Mouse (Mus musculus): ENCODE measurements around the gene Adprm. TPM values are rescaled to one million over a fixed set of nuclear protein-coding genes. Genes with fewer than 3 reads are reported as not detected.
"Not testable (repeated sequence)": the region's sequence is repeated elsewhere in the genome, so short reads cannot be mapped to it uniquely, and the experiment has no call there.

The Adprm gene
- polyA plus RNA-seq, 1 experiment from 2014 or later: 40.5 TPM

- H3K27ac ChIP-seq (ENCODE audit: low read depth, low read length); H3K27me3 ChIP-seq (ENCODE audit: control insufficient read depth, insufficient read depth, low read length); H3K4me2 ChIP-seq; H3K4me3 ChIP-seq (ENCODE audit: low read depth, low read length); H3K9me3 ChIP-seq (ENCODE audit: control insufficient read depth, low read length); H3K9ac ChIP-seq (ENCODE audit: low read length); ATAC-seq (ENCODE audit: low FRiP score); H3K36me3 ChIP-seq (ENCODE audit: control insufficient read depth, insufficient read depth, low read length); H3K4me1 ChIP-seq (ENCODE audit: control insufficient read depth, insufficient read depth, low read length): not testable (repeated sequence)
- WGBS: 89% methylated on average over 12 of the region's 12 CpGs
- DNase-seq (ENCODE audit: low spot score, missing footprints): peak; percentile 69
These were observed 40.0 kb upstream of the Adprm start for GRCm38 (mm10) chr11:67092354-67092753.

- Histone ChIP-seq H3K4me2 (no peak overlapping the region), H3K27me3 (ENCODE audit: control insufficient read depth, insufficient read depth, low read length) (peaks cover 14% of the 10 kb centered on the region), H3K4me1 (ENCODE audit: control insufficient read depth, insufficient read depth, low read length) (no peaks in the 10 kb centered on the region), H3K4me3 (ENCODE audit: low read depth, low read length) (no peak overlapping the region), H3K9me3 (ENCODE audit: control insufficient read depth, low read length) (no peaks in the 10 kb centered on the region), H3K9ac (ENCODE audit: low read length) (no peak overlapping the region), H3K36me3 (ENCODE audit: control insufficient read depth, insufficient read depth, low read length) (no peaks in the 10 kb centered on the region), H3K27ac (ENCODE audit: low read depth, low read length) (no peak overlapping the region)
- WGBS: 88% methylated on average over 12 of the region's 12 CpGs
- DNase-seq (ENCODE audit: low spot score, missing footprints) (no peak), ATAC-seq (ENCODE audit: low FRiP score) (no peak)
These were observed 34.8 kb upstream of the Adprm start for GRCm38 (mm10) chr11:67087225-67087624.

- Histone ChIP-seq H3K36me3 (ENCODE audit: control insufficient read depth, insufficient read depth, low read length) (no peaks in the 10 kb centered on the region), H3K27ac (ENCODE audit: low read depth, low read length) (no peak overlapping the region), H3K27me3 (ENCODE audit: control insufficient read depth, insufficient read depth, low read length) (peaks cover 14% of the 10 kb centered on the region), H3K9ac (ENCODE audit: low read length) (no peak overlapping the region), H3K4me2 (no peak overlapping the region), H3K4me3 (ENCODE audit: low read depth, low read length) (no peak overlapping the region), H3K4me1 (ENCODE audit: control insufficient read depth, insufficient read depth, low read length) (no peaks in the 10 kb centered on the region), H3K9me3 (ENCODE audit: control insufficient read depth, low read length) (no peaks in the 10 kb centered on the region)
- WGBS: 60% methylated on average over 9 of the region's 9 CpGs
- ATAC-seq (ENCODE audit: low FRiP score) (no peak), DNase-seq (ENCODE audit: low spot score, missing footprints) (no peak)
These were observed 34.2 kb upstream of the Adprm start for GRCm38 (mm10) chr11:67086467-67087164.

- H3K4me1 ChIP-seq (ENCODE audit: control insufficient read depth, insufficient read depth, low read length): peaks cover 4% of the 10 kb centered on the region
These were observed 33.1 kb upstream of the Adprm start for GRCm38 (mm10) chr11:67085489-67085888.

GRCm38 (mm10) chr11:67083712-67084340, 31.4 kb upstream of the Adprm start:
- H3K27me3 ChIP-seq (ENCODE audit: control insufficient read depth, insufficient read depth, low read length): peaks cover 14% of the 10 kb centered on the region
- H3K4me3 ChIP-seq (ENCODE audit: low read depth, low read length): no peak overlapping the region
- ATAC-seq (ENCODE audit: low FRiP score): no peak

More at GRCm38 (mm10) chr11:67085489-67085888, 33.1 kb upstream of the Adprm start:
- ATAC-seq (ENCODE audit: low FRiP score): no peak
- H3K27ac ChIP-seq (ENCODE audit: low read depth, low read length): no peak overlapping the region
- H3K9me3 ChIP-seq (ENCODE audit: control insufficient read depth, low read length): no peaks in the 10 kb centered on the region
- no peak overlapping the region for H3K9ac ChIP-seq (ENCODE audit: low read length)
- peaks cover 14% of the 10 kb centered on the region for H3K27me3 ChIP-seq (ENCODE audit: control insufficient read depth, insufficient read depth, low read length)
- no peaks in the 10 kb centered on the region for H3K36me3 ChIP-seq (ENCODE audit: control insufficient read depth, insufficient read depth, low read length)
- WGBS: 9% methylated on average over 6 of the region's 6 CpGs
- no peak overlapping the region for H3K4me2 ChIP-seq
- DNase-seq (ENCODE audit: low spot score, missing footprints): peak; percentile 97
- H3K4me3 ChIP-seq (ENCODE audit: low read depth, low read length): no peak overlapping the region

GRCm38 (mm10) chr11:67083239-67083638, 30.8 kb upstream of the Adprm start:
- Histone ChIP-seq H3K9ac (ENCODE audit: low read length) (no peak overlapping the region), H3K4me3 (ENCODE audit: low read depth, low read length) (no peak overlapping the region), H3K27ac (ENCODE audit: low read depth, low read length) (no peak overlapping the region), H3K4me1 (ENCODE audit: control insufficient read depth, insufficient read depth, low read length) (peaks cover 11% of the 10 kb centered on the region), H3K4me2 (no peak overlapping the region), H3K9me3 (ENCODE audit: control insufficient read depth, low read length) (no peaks in the 10 kb centered on the region), H3K27me3 (ENCODE audit: control insufficient read depth, insufficient read depth, low read length) (peaks cover 14% of the 10 kb centered on the region), H3K36me3 (ENCODE audit: control insufficient read depth, insufficient read depth, low read length) (no peaks in the 10 kb centered on the region)
- 60% methylated on average over 6 of the region's 6 CpGs for WGBS
- ATAC-seq (ENCODE audit: low FRiP score): no peak
- DNase-seq (ENCODE audit: low spot score, missing footprints): no peak

More at GRCm38 (mm10) chr11:67083712-67084340, 31.4 kb upstream of the Adprm start:
- Histone ChIP-seq H3K36me3 (ENCODE audit: control insufficient read depth, insufficient read depth, low read length) (no peaks in the 10 kb centered on the region), H3K27ac (ENCODE audit: low read depth, low read length) (no peak overlapping the region), H3K4me1 (ENCODE audit: control insufficient read depth, insufficient read depth, low read length) (peaks cover 11% of the 10 kb centered on the region), H3K9ac (ENCODE audit: low read length) (no peak overlapping the region), H3K9me3 (ENCODE audit: control insufficient read depth, low read length) (no peaks in the 10 kb centered on the region), H3K4me2 (no peak overlapping the region)
- 39% methylated on average over 32 of the region's 32 CpGs for WGBS
- DNase-seq (ENCODE audit: low spot score, missing footprints): peak; percentile 86

GRCm38 (mm10) chr11:67082793-67083192, 30.4 kb upstream of the Adprm start:
- H3K27me3 ChIP-seq (ENCODE audit: control insufficient read depth, insufficient read depth, low read length): peaks cover 14% of the 10 kb centered on the region
- no peak overlapping the region for H3K27ac ChIP-seq (ENCODE audit: low read depth, low read length)
- no peak overlapping the region for H3K9ac ChIP-seq (ENCODE audit: low read length)
- no peak overlapping the region for H3K4me2 ChIP-seq
- no peak overlapping the region for H3K4me3 ChIP-seq (ENCODE audit: low read depth, low read length)
- no peak for DNase-seq (ENCODE audit: low spot score, missing footprints)
- H3K9me3 ChIP-seq (ENCODE audit: control insufficient read depth, low read length): no peaks in the 10 kb centered on the region
- peaks cover 11% of the 10 kb centered on the region for H3K4me1 ChIP-seq (ENCODE audit: control insufficient read depth, insufficient read depth, low read length)
- WGBS: 85% methylated on average over 13 of the region's 13 CpGs
- no peaks in the 10 kb centered on the region for H3K36me3 ChIP-seq (ENCODE audit: control insufficient read depth, insufficient read depth, low read length)
- ATAC-seq (ENCODE audit: low FRiP score): no peak

- Histone ChIP-seq H3K27me3 (ENCODE audit: control insufficient read depth, insufficient read depth, low read length) (peaks cover 14% of the 10 kb centered on the region), H3K36me3 (ENCODE audit: control insufficient read depth, insufficient read depth, low read length) (no peaks in the 10 kb centered on the region), H3K9me3 (ENCODE audit: control insufficient read depth, low read length) (no peaks in the 10 kb centered on the region), H3K9ac (ENCODE audit: low read length) (no peak overlapping the region), H3K27ac (ENCODE audit: low read depth, low read length) (no peak overlapping the region), H3K4me3 (ENCODE audit: low read depth, low read length) (no peak overlapping the region), H3K4me2 (no peak overlapping the region), H3K4me1 (ENCODE audit: control insufficient read depth, insufficient read depth, low read length) (peaks cover 11% of the 10 kb centered on the region)
- ATAC-seq (ENCODE audit: low FRiP score) (no peak), DNase-seq (ENCODE audit: low spot score, missing footprints) (no peak)
- 91% methylated on average over 7 of the region's 7 CpGs for WGBS
These were observed 29.8 kb upstream of the Adprm start for GRCm38 (mm10) chr11:67082188-67082587.

GRCm38 (mm10) chr11:67081125-67081649, 28.8 kb upstream of the Adprm start:
- Histone ChIP-seq H3K27ac (ENCODE audit: low read depth, low read length) (no peak overlapping the region; the same call in 1 of the 2 replicates), H3K9me3 (ENCODE audit: control insufficient read depth, low read length) (no peaks in the 10 kb centered on the region), H3K9ac (ENCODE audit: low read length) (no peak overlapping the region), H3K4me1 (ENCODE audit: control insufficient read depth, insufficient read depth, low read length) (peaks cover 11% of the 10 kb centered on the region), H3K36me3 (ENCODE audit: control insufficient read depth, insufficient read depth, low read length) (no peaks in the 10 kb centered on the region), H3K4me3 (ENCODE audit: low read depth, low read length) (no peak overlapping the region), H3K4me2 (no peak overlapping the region), H3K27me3 (ENCODE audit: control insufficient read depth, insufficient read depth, low read length) (peaks cover 14% of the 10 kb centered on the region)
- ATAC-seq (ENCODE audit: low FRiP score): peak; percentile 82
- peak; percentile 92 for DNase-seq (ENCODE audit: low spot score, missing footprints)
- 4% methylated on average over 10 of the region's 11 CpGs for WGBS

Data from midbrain, embryonic 11.5 days (tissue).